Mouse (Mus musculus) liver, adult 2 months (tissue): ENCODE results near the gene Uggt1.

Source experiments
- CTCF ChIP-seq: fragments of 200-500 bp; IDR thresholded peaks from 2 replicates; pipeline ENCODE4 v1.5.1; 2011; ENCODE audit warnings: low read depth, low read length, control low read depth
- POLR2A ChIP-seq: fragments of 200-500 bp; IDR thresholded peaks from 2 replicates; pipeline ENCODE4 v1.6.1; 2011; ENCODE audit warnings: low read length, control low read depth; ENCODE audit not compliant: insufficient read depth; ENCODE audit errors: extremely low read depth

- no peak for TF ChIP-seq POLR2A
- no peak for TF ChIP-seq CTCF
Measured at GRCm38 (mm10) chr1:36258631-36259030, 14.1 kb upstream of the Uggt1 start.
